Mouse (Mus musculus) hindbrain, embryonic 15.5 days (tissue): ENCODE measurements around the gene Hnrnpa3. TPM values are rescaled to one million over a fixed set of nuclear protein-coding genes. Genes with fewer than 3 reads are reported as not detected.
"Not testable (repeated sequence)": the region's sequence is repeated elsewhere in the genome, so short reads cannot be mapped to it uniquely, and the experiment has no call there.

Source experiments
- ATAC-seq: fragments of 200-750 bp; cut with Nextera tagmentation; 2 replicates; pipeline ENCODE4 v1.8.0; 2017; ENCODE audit warnings: low read depth, moderate number of reproducible peaks, moderate TSS enrichment; ENCODE audit not compliant: low FRiP score
- H3K27ac ChIP-seq: fragments of 300-500 bp; sonication (generic); replicated peaks from 2 replicates; pipeline ENCODE4 v1.5.1; 2015; ENCODE audit warnings: mild to moderate bottlenecking, inconsistent platforms
- H3K27me3 ChIP-seq: fragments of 300-500 bp; sonication (generic); 2 replicates; pipeline ENCODE4 v1.6.1; 2015; ENCODE audit warnings: control low read depth, inconsistent platforms
- H3K36me3 ChIP-seq: fragments of 300-500 bp; sonication (generic); 2 replicates; pipeline ENCODE4 v1.6.1; 2015; ENCODE audit warnings: control low read depth, inconsistent platforms
- H3K4me1 ChIP-seq: fragments of 300-500 bp; sonication (generic); replicated peaks from 2 replicates; pipeline ENCODE4 v1.6.1; 2015; ENCODE audit warnings: control low read depth, inconsistent platforms
- H3K4me2 ChIP-seq: fragments of 300-500 bp; sonication (generic); 2 replicates; pipeline ENCODE4 v1.6.1; 2015; ENCODE audit warnings: moderate library complexity, mild to moderate bottlenecking, inconsistent platforms
- H3K4me3 ChIP-seq: fragments of 300-500 bp; sonication (generic); 2 replicates; pipeline ENCODE4 v1.5.1; 2015; ENCODE audit warnings: mild to moderate bottlenecking, inconsistent platforms
- H3K9ac ChIP-seq: fragments of 300-500 bp; sonication (generic); 2 replicates; pipeline ENCODE4 v1.6.1; 2015; ENCODE audit warnings: inconsistent platforms
- H3K9me3 ChIP-seq: fragments of 300-500 bp; sonication (generic); 2 replicates; pipeline ENCODE4 v1.6.1; 2016; ENCODE audit warnings: control low read depth, inconsistent platforms
- WGBS: fragments of 180-500 bp; shearing (Covaris S2); methylation state at CpG from one replicate; pipeline ENCODE4 v1.1.7; 2015; 5-methylcytosine and 5-hydroxymethylcytosine counted together
- polyA plus RNA-seq: library from polyadenylated mRNA; unstranded; fragments of >200 nt; fragmentation: Nextera tagmentation; extraction: Ambion mirVana; gene quantifications from 2 replicates; pipeline ENCODE4 v1.2.1, GENCODE M21; 2015

The Hnrnpa3 gene
- polyA plus RNA-seq, 1 experiment from 2014 or later: 184 TPM

- ATAC-seq, H3K27me3 ChIP-seq: not testable (repeated sequence)
- 87% methylated on average over 4 of the region's 4 CpGs for whole genome bisulfite sequencing
These were observed 16.7 kb upstream of the Hnrnpa3 start for GRCm38 (mm10) chr2:75642312-75642711.

GRCm38 (mm10) chr2:75642795-75643550 is 16.1 kb upstream of the Hnrnpa3 start:
- 90% methylated on average over 8 of the region's 8 CpGs for WGBS
- Histone ChIP-seq H3K27ac (no peak overlapping the region), H3K4me2 (no peak overlapping the region), H3K4me3 (no peak overlapping the region), H3K9ac (no peak overlapping the region), H3K9me3 (no peaks in the 10 kb centered on the region), H3K4me1 (no peaks in the 10 kb centered on the region), H3K27me3 (no peaks in the 10 kb centered on the region), H3K36me3 (no peaks in the 10 kb centered on the region)
- no peak for ATAC-seq

More at GRCm38 (mm10) chr2:75642312-75642711, 16.7 kb upstream of the Hnrnpa3 start:
- H3K4me1 ChIP-seq, H3K36me3 ChIP-seq, H3K9me3 ChIP-seq, H3K9ac ChIP-seq, H3K4me2 ChIP-seq, H3K27ac ChIP-seq, H3K4me3 ChIP-seq: not testable (repeated sequence)

- 88% methylated on average over 6 of the region's 6 CpGs for WGBS
- Histone ChIP-seq H3K27me3 (no peaks in the 10 kb centered on the region), H3K4me3 (no peak overlapping the region), H3K9me3 (no peaks in the 10 kb centered on the region), H3K27ac (no peak overlapping the region), H3K36me3 (no peaks in the 10 kb centered on the region), H3K4me2 (no peak overlapping the region), H3K4me1 (no peaks in the 10 kb centered on the region), H3K9ac (no peak overlapping the region)
- no peak for ATAC-seq
These were observed 15.1 kb upstream of the Hnrnpa3 start for GRCm38 (mm10) chr2:75643950-75644349.

GRCm38 (mm10) chr2:75645251-75645650 is 13.8 kb upstream of the Hnrnpa3 start:
- Histone ChIP-seq H3K36me3 (no peaks in the 10 kb centered on the region), H3K27me3 (no peaks in the 10 kb centered on the region), H3K9ac (no peak overlapping the region), H3K9me3 (no peaks in the 10 kb centered on the region), H3K4me2 (no peak overlapping the region), H3K4me1 (no peaks in the 10 kb centered on the region), H3K27ac (no peak overlapping the region), H3K4me3 (no peak overlapping the region)
- no peak for ATAC-seq
- WGBS: 91% methylated on average over 12 of the region's 12 CpGs

DNA sequence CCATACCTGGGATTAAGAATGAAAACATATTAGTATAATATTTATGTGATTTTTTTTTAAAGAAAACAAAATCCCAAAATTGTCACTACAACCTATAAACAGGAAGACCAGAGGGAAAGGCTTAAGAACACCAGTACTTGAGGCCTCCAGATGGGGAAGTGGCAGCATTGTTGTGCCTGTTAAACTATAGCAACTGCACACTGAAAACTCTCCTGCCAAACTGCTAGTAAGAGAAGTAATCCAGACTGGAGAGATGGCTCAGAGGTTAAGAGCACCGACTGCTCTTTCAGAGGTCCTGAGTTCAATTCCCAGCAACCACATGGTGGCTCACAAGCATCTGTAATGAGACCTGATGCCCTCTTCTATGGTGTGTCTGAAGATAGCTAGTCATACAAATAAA is 8.6 kb upstream of the Hnrnpa3 start:
- Histone ChIP-seq H3K4me1 (no peaks in the 10 kb centered on the region), H3K9me3 (no peaks in the 10 kb centered on the region), H3K9ac (no peak overlapping the region), H3K4me3 (no peak overlapping the region), H3K4me2 (no peak overlapping the region), H3K27ac (no peak overlapping the region), H3K27me3 (no peaks in the 10 kb centered on the region), H3K36me3 (no peaks in the 10 kb centered on the region)
- ATAC-seq: no peak
- 80% methylated on average over 1 of the region's 1 CpGs for WGBS

GRCm38 (mm10) chr2:75653150-75653549 is 5.9 kb upstream of the Hnrnpa3 start:
- ATAC-seq: no peak
- no peak overlapping the region for H3K4me2 ChIP-seq

DNA sequence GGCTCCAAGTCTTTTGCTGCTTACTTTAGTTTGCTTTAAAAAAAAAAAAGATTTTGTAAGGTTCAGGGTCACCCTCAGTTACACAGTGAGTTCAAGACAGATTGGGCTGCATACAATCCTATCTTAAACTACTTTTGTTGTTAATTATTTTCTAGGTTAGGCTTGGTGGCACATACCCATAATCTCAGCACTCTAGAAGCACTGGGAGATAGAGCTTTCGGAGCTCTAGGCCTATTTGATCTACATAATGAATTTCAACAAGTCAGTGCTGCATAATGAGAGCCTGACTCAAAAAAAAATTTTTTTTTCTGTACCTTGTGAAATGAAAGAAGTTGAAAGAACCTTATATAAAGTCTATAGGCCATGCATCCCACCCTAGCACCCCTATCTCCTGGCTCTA is 4.4 kb upstream of the Hnrnpa3 start:
- Histone ChIP-seq H3K9me3 (no peaks in the 10 kb centered on the region), H3K4me3 (no peak overlapping the region), H3K36me3 (no peaks in the 10 kb centered on the region), H3K9ac (no peak overlapping the region), H3K27ac (no peak overlapping the region), H3K27me3 (no peaks in the 10 kb centered on the region), H3K4me2 (no peak overlapping the region), H3K4me1 (peaks cover 8% of the 10 kb centered on the region)
- ATAC-seq: no peak
- WGBS: 88% methylated on average over 1 of the region's 1 CpGs

More at GRCm38 (mm10) chr2:75653150-75653549, 5.9 kb upstream of the Hnrnpa3 start:
- H3K36me3 ChIP-seq: no peaks in the 10 kb centered on the region
- no peak overlapping the region for H3K9ac ChIP-seq
- H3K27ac ChIP-seq: no peak overlapping the region
- H3K4me3 ChIP-seq: no peak overlapping the region
- H3K27me3 ChIP-seq: no peaks in the 10 kb centered on the region
- peaks cover 8% of the 10 kb centered on the region for H3K4me1 ChIP-seq
- H3K9me3 ChIP-seq: no peaks in the 10 kb centered on the region

- no peaks in the 10 kb centered on the region for H3K36me3 ChIP-seq
- peaks cover 22% of the 10 kb centered on the region for H3K4me1 ChIP-seq
- H3K9me3 ChIP-seq: no peaks in the 10 kb centered on the region
- H3K27ac ChIP-seq: peak overlapping the region; percentile 97
- H3K4me3 ChIP-seq: no peak overlapping the region
- ATAC-seq: no peak
- no peaks in the 10 kb centered on the region for H3K27me3 ChIP-seq
- no peak overlapping the region for H3K4me2 ChIP-seq
- H3K9ac ChIP-seq: no peak overlapping the region
- WGBS: 97% methylated on average over 5 of the region's 5 CpGs
These were observed 2.1 kb upstream of the Hnrnpa3 start for GRCm38 (mm10) chr2:75656924-75657323.

DNA sequence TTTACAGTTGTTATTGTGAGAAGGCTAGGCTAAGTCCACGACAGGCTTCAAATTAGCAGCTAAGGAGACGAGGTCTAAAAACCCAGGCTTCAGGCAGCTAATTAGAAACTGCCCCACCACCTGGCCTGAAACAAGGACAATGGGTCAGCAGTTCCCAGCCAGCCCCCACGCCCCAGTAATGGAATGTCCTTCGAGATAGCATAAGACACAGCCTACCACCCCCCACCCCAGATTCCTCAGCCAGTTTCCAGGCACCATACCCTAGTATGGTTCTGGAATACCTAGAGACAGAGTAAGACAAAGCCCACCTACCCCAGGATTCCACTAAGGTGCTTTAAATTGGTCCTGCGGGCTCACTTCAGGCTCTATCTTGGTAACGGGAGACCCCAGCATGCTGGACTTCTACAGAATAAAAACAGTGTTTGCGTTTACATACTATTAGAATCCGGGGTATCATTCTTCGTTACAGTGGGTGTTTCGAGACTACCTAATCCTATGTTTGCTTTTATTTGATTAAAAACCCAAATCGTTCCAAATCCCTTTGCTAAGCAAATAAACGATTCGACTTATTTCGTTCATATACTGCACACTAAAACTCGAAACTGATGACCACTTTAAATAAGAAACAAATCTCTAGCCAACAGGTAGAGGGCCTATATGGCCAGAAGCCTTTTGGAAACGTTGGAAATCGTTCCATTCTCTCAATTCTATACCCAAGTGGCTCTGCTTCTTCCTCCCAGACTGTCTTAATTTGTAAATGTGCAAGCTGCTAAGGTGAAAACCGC is 962 bp upstream of the Hnrnpa3 start:
- H3K4me3 ChIP-seq: peak overlapping the region; percentile 91
- WGBS: 3% methylated on average over 18 of the region's 18 CpGs
- H3K4me2 ChIP-seq: peak overlapping the region; percentile 80
- peak overlapping the region; percentile 80 for H3K9ac ChIP-seq
- peaks cover 8% of the 10 kb centered on the region for H3K36me3 ChIP-seq
- peak overlapping the region; percentile 97 for H3K27ac ChIP-seq
- H3K9me3 ChIP-seq: no peaks in the 10 kb centered on the region
- no peaks in the 10 kb centered on the region for H3K27me3 ChIP-seq
- ATAC-seq: no peak; the same call in 1 of the 2 replicates
- H3K4me1 ChIP-seq: peaks cover 22% of the 10 kb centered on the region

- Histone ChIP-seq H3K4me1 (peaks cover 22% of the 10 kb centered on the region), H3K4me2 (peak overlapping the region; percentile 92), H3K4me3 (peak overlapping the region; percentile 91), H3K9ac (peak overlapping the region; percentile 95), H3K27ac (peak overlapping the region; percentile 99), H3K27me3 (no peaks in the 10 kb centered on the region), H3K36me3 (peaks cover 22% of the 10 kb centered on the region), H3K9me3 (no peaks in the 10 kb centered on the region)
- WGBS: under 1% methylated on average over 43 of the region's 47 CpGs
- peak; percentile 74 for ATAC-seq
These were observed 534 bp downstream of the Hnrnpa3 start for GRCm38 (mm10) chr2:75659629-75659960.

GRCm38 (mm10) chr2:75660255-75660948 is 1.3 kb downstream of the Hnrnpa3 start:
- H3K27me3 ChIP-seq: no peaks in the 10 kb centered on the region
- peaks cover 28% of the 10 kb centered on the region for H3K36me3 ChIP-seq
- ATAC-seq: no peak
- peaks cover 22% of the 10 kb centered on the region for H3K4me1 ChIP-seq
- 5% methylated on average over 15 of the region's 15 CpGs for WGBS
- peak overlapping the region; percentile 91 for H3K4me3 ChIP-seq
- H3K9ac ChIP-seq: peak overlapping the region; percentile 95
- H3K27ac ChIP-seq: peak overlapping the region; percentile 99
- no peaks in the 10 kb centered on the region for H3K9me3 ChIP-seq
- peak overlapping the region; percentile 92 for H3K4me2 ChIP-seq

DNA sequence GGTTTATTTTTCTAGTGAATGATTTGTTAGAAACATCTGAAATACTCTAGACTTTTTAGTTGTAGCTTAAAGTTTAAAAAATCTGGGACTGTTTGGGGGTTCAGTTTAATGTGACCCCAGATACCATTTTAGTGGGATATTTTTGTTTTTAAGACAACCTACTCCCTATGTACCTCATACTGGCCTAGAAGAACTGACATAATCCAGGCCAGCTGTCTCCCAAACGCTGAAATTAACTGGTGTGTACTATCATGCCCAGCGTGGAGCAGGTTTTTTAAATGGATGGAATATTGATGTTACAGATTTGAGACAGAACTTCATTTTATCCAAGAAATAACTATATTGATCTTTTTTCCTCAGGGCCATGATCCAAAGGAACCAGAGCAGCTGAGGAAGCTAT is 2.0 kb downstream of the Hnrnpa3 start:
- no peak for ATAC-seq
- Histone ChIP-seq H3K27me3 (no peaks in the 10 kb centered on the region), H3K9ac (peak overlapping the region; percentile 95; the same call in 1 of the 2 replicates), H3K36me3 (peaks cover 28% of the 10 kb centered on the region), H3K4me3 (peak overlapping the region; percentile 91), H3K9me3 (no peaks in the 10 kb centered on the region), H3K4me2 (peak overlapping the region; percentile 92), H3K27ac (no peak overlapping the region), H3K4me1 (peaks cover 22% of the 10 kb centered on the region)
- 47% methylated on average over 2 of the region's 2 CpGs for WGBS
